Mouse (Mus musculus) embryonic facial prominence, embryonic 14.5 days (tissue): ENCODE measurements around the gene Capza2. TPM values are rescaled to one million over a fixed set of nuclear protein-coding genes. Genes with fewer than 3 reads are reported as not detected.

ENCODE experiments used
- ATAC-seq: fragments of 200-750 bp; cut with Nextera tagmentation; 2 replicates; pipeline ENCODE4 v1.8.0; 2017; ENCODE audit warnings: low read depth, moderate number of reproducible peaks, moderate TSS enrichment
- DNase-seq: peaks from one replicate; pipeline ENCODE4 v3.0.0-alpha.2; 2015; ENCODE audit warnings: low spot score
- H3K27ac ChIP-seq: fragments of 300-500 bp; sonication (generic); replicated peaks from 2 replicates; pipeline ENCODE4 v1.5.1; 2014; ENCODE audit warnings: low read depth, mild to moderate bottlenecking, low read length, moderate library complexity
- H3K27me3 ChIP-seq: fragments of 300-500 bp; sonication (generic); replicated peaks from 2 replicates; pipeline ENCODE4 v1.6.1; 2014; ENCODE audit warnings: low read length; ENCODE audit not compliant: control insufficient read depth, insufficient read depth
- H3K36me3 ChIP-seq: fragments of 300-500 bp; sonication (generic); 2 replicates; pipeline ENCODE4 v1.6.1; 2014; ENCODE audit warnings: low read length, mixed read lengths; ENCODE audit not compliant: control insufficient read depth, insufficient read depth
- H3K4me1 ChIP-seq: fragments of 300-500 bp; sonication (generic); 2 replicates; pipeline ENCODE4 v1.6.1; 2014; ENCODE audit warnings: antibody characterized with exemption, low read length; ENCODE audit not compliant: control insufficient read depth, insufficient read depth
- H3K4me2 ChIP-seq: fragments of 300-500 bp; sonication (generic); 2 replicates; pipeline ENCODE4 v1.6.1; 2014; ENCODE audit warnings: low read depth, mild to moderate bottlenecking, low read length, moderate library complexity, mixed read lengths
- H3K4me3 ChIP-seq: fragments of 300-500 bp; sonication (generic); 2 replicates; pipeline ENCODE4 v1.5.1; 2014; ENCODE audit warnings: low read depth, mild to moderate bottlenecking, low read length
- H3K9ac ChIP-seq: fragments of 300-500 bp; sonication (generic); 2 replicates; pipeline ENCODE4 v1.6.1; 2014; ENCODE audit warnings: low read depth, mild to moderate bottlenecking, low read length, moderate library complexity, mixed read lengths
- H3K9me3 ChIP-seq: fragments of 300-500 bp; sonication (generic); 2 replicates; pipeline ENCODE4 v1.6.1; 2016; ENCODE audit warnings: low read length; ENCODE audit not compliant: control insufficient read depth
- WGBS: fragments of 180-500 bp; shearing (Covaris S2); extraction: QIAGEN DNeasy Blood & Tissue Kit; methylation state at CpG from one replicate; pipeline ENCODE4 v1.1.7; 2014; 5-methylcytosine and 5-hydroxymethylcytosine counted together
- polyA plus RNA-seq: library from polyadenylated mRNA; unstranded; fragments of >200 nt; fragmentation: Nextera tagmentation; extraction: Ambion mirVana; gene quantifications from 2 replicates; pipeline ENCODE4 v1.2.1, GENCODE M21; 2014

Capza2 gene
- polyA plus RNA-seq, 1 experiment from 2014 or later: 234 TPM

DNA sequence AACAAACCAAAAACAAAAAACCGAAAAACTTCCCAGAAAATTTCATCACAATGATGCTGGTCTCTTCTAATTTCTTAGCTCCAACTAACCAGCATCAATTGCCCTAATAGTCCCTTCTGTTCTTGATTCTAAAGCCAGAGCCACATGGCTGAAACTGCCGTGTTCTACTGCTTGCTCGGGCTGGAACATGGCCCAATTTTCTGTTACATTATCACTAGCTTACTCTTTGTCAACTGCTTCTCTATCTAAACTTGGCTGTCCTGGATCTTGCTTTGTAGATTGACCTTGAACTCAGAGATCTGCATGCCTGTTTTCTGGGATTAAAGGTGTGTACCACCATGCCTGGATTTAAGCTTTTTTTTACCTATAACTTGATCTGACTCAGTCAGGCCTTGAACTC lies 69.9 kb downstream of the Capza2 start:
- H3K9ac ChIP-seq: no peak overlapping the region
- no peaks in the 10 kb centered on the region for H3K36me3 ChIP-seq
- 81% methylated on average over 3 of the region's 3 CpGs for WGBS
- no peaks in the 10 kb centered on the region for H3K9me3 ChIP-seq
- no peak overlapping the region for H3K4me2 ChIP-seq
- ATAC-seq (no peak), DNase-seq (no peak)
- H3K4me3 ChIP-seq: no peak overlapping the region
- no peak overlapping the region for H3K27ac ChIP-seq
- no peaks in the 10 kb centered on the region for H3K27me3 ChIP-seq
- H3K4me1 ChIP-seq: peaks cover 4% of the 10 kb centered on the region; the same call in 1 of the 2 replicates

Other genes starting within 250 kb of the Capza2 start
- gene Met, start 172.4 kb upstream of the Capza2 start, polyA plus RNA-seq: 9.0 and 11.1 TPM in 2 replicates
- gene St7, start 56.7 kb downstream of the Capza2 start, polyA plus RNA-seq: 25.0 and 31.1 TPM in 2 replicates